Mouse (Mus musculus) gastrocnemius, postnatal 36 days (tissue): ENCODE measurements around the gene Rnf224. TPM values are rescaled to one million over a fixed set of nuclear protein-coding genes. Genes with fewer than 3 reads are reported as not detected.

ENCODE experiments used
- DNase-seq, 2 experiments: peaks; one replicate each; pipeline ENCODE4 v3.0.0; 2022
- intact Hi-C: fragments of 180-260 bp; cut with DNase I; formaldehyde crosslinking; loops from one replicate; pipeline ENCODE4 v1.15.1; 2025
- total RNA-seq, 2 experiments: library from RNA; stranded (reverse); gene quantifications; 2 replicates each; pipeline ENCODE4 v1.2.3; 2021

The Rnf224 gene
- total RNA-seq, 2 experiments from 2014 or later: not detected

- no peak for DNase-seq
- intact Hi-C loops: no loop called here
These were observed 39.4 kb downstream of the Rnf224 start for GRCm38 (mm10) chr2:25197191-25197590.

- intact Hi-C loops: no loop called here
- DNase-seq: peak; percentile 55 to 64
These were observed 40.2 kb downstream of the Rnf224 start, which contains the start of gene Tor4a for GRCm38 (mm10) chr2:25196172-25196954. Tor4a (minus strand) TSS chr2:25196886.

- DNase-seq: no peak
- intact Hi-C loops: loop anchor here (2.0 kb wide), 1 partner anchor 99 kb away; no protein-coding TSS in a partner anchor
These were observed 41.1 kb downstream of the Rnf224 start for GRCm38 (mm10) chr2:25195211-25196156.

GRCm38 (mm10) chr2:25194486-25195171 is 42.0 kb downstream of the Rnf224 start:
- intact Hi-C loops: loop anchor here (2.0 to 5.0 kb wide), 2 partner anchors 78 to 100 kb away; partner anchors contain the start of genes Anapc2 and Ssna1
- DNase-seq: no peak

GRCm38 (mm10) chr2:25194006-25194405 is 42.6 kb downstream of the Rnf224 start:
- intact Hi-C loops: loop anchor here (2.0 to 5.0 kb wide), 2 partner anchors 78 to 101 kb away; partner anchors contain the start of genes Anapc2 and Ssna1
- no peak for DNase-seq

- DNase-seq: peak; percentile 79 to 84
- intact Hi-C loops: loop anchor here (1.0 to 5.0 kb wide), 2 partner anchors 35 to 79 kb away; partner anchors contain the start of genes Anapc2 and Ssna1
These were observed 43.2 kb downstream of the Rnf224 start for GRCm38 (mm10) chr2:25193330-25193770.

- intact Hi-C loops: loop anchor here (2.0 kb wide), 1 partner anchor 59 kb away; no protein-coding TSS in a partner anchor
These were observed 48.7 kb downstream of the Rnf224 start for GRCm38 (mm10) chr2:25187841-25188240.

GRCm38 (mm10) chr2:25186575-25186930 is 50.0 kb downstream of the Rnf224 start:
- intact Hi-C loops: loop anchor here (2.0 kb wide), 1 partner anchor 58 kb away; no protein-coding TSS in a partner anchor
- DNase-seq: no peak

More at GRCm38 (mm10) chr2:25187841-25188240, 48.7 kb downstream of the Rnf224 start:
- no peak for DNase-seq

- DNase-seq: no peak
- intact Hi-C loops: loop anchor here (2.0 kb wide), 1 partner anchor 57 kb away; no protein-coding TSS in a partner anchor
These were observed 50.7 kb downstream of the Rnf224 start for GRCm38 (mm10) chr2:25185625-25186574.

- intact Hi-C loops: no loop called here
- DNase-seq: no peak
These were observed 52.1 kb downstream of the Rnf224 start for GRCm38 (mm10) chr2:25184496-25184895.

Other genes with a start within 250 kb of the Rnf224 start
- gene Nsmf, start 182.4 kb downstream of the Rnf224 start, total RNA-seq: 10 to 100 TPM in 1 of 2 experiments, 1 to 10 TPM in 1; 7.9 to 10.7 TPM
- under 1 TPM in 1 of 2 experiments, not detected in 1; 0.23 TPM for gene Entpd8, start 156.5 kb downstream of the Rnf224 start, total RNA-seq
- not detected for gene Noxa1, start 141.6 kb downstream of the Rnf224 start, total RNA-seq
- gene Nrarp, start 56.0 kb downstream of the Rnf224 start, total RNA-seq: 1 to 10 TPM; 5.9 to 6.7 TPM
- gene Tor4a, start 39.9 kb downstream of the Rnf224 start, total RNA-seq: 1 to 10 TPM in 1 of 2 experiments, under 1 TPM in 1; 0.54 to 1.2 TPM
- gene Nelfb, start 25.3 kb downstream of the Rnf224 start, total RNA-seq: 10 to 100 TPM; 18.2 to 19.5 TPM
- gene Stpg3, start 22.1 kb downstream of the Rnf224 start, total RNA-seq: not detected
- not detected for gene Fam166a, start 18.0 kb downstream of the Rnf224 start, total RNA-seq
- gene Tubb4b, start 12.1 kb downstream of the Rnf224 start, total RNA-seq: 100 to 1,000 TPM; 189 to 229 TPM
- gene Slc34a3, start 2.4 kb downstream of the Rnf224 start, total RNA-seq: not detected
- under 1 TPM; 0.84 to 0.91 TPM for gene Rnf208, start 5.5 kb upstream of the Rnf224 start, total RNA-seq
- not detected for gene Cysrt1, start 5.7 kb upstream of the Rnf224 start, total RNA-seq
- 1 to 10 TPM in 1 of 2 experiments, under 1 TPM in 1; 0.39 to 1.1 TPM for gene AL732309.1, start 10.1 kb upstream of the Rnf224 start, total RNA-seq
- 10 to 100 TPM; 10.4 to 12.0 TPM for gene Tmem203, start 18.7 kb upstream of the Rnf224 start, total RNA-seq
- 1 to 10 TPM; 3.8 to 4.5 TPM for gene Tprn, start 25.8 kb upstream of the Rnf224 start, total RNA-seq
- 10 to 100 TPM; 25.8 to 25.9 TPM for gene Ssna1, start 35.7 kb upstream of the Rnf224 start, total RNA-seq
- 10 to 100 TPM; 27.0 to 27.8 TPM for gene Anapc2, start 35.7 kb upstream of the Rnf224 start, total RNA-seq
- gene Tmem210, start 51.4 kb upstream of the Rnf224 start, total RNA-seq: not detected
- gene Lrrc26, start 53.1 kb upstream of the Rnf224 start, total RNA-seq: not detected
- gene Grin1, start 82.4 kb upstream of the Rnf224 start, total RNA-seq: not detected
- gene Man1b1, start 95.6 kb upstream of the Rnf224 start, total RNA-seq: 10 to 100 TPM; 11.9 to 15.0 TPM
- 10 to 100 TPM in 1 of 2 experiments, 1 to 10 TPM in 1; 8.7 to 11.9 TPM for gene Dpp7, start 119.6 kb upstream of the Rnf224 start, total RNA-seq
- 1 to 10 TPM; 2.2 to 3.4 TPM for gene Uap1l1, start 128.9 kb upstream of the Rnf224 start, total RNA-seq
- gene Sapcd2, start 135.5 kb upstream of the Rnf224 start, total RNA-seq: under 1 TPM; 0.10 to 0.26 TPM
- gene Entpd2, start 159.1 kb upstream of the Rnf224 start, total RNA-seq: 1 to 10 TPM; 7.2 to 9.5 TPM
- gene Npdc1, start 162.6 kb upstream of the Rnf224 start, total RNA-seq: 10 to 100 TPM; 14.2 to 17.6 TPM
- not detected for gene Fut7, start 186.5 kb upstream of the Rnf224 start, total RNA-seq
- gene Abca2, start 191.9 kb upstream of the Rnf224 start, total RNA-seq: 10 to 100 TPM; 12.3 to 16.5 TPM
- gene Clic3, start 220.1 kb upstream of the Rnf224 start, total RNA-seq: under 1 TPM; 0.35 to 0.46 TPM
- gene Paxx, start 224.3 kb upstream of the Rnf224 start, total RNA-seq: 10 to 100 TPM; 13.4 to 13.6 TPM
- under 1 TPM in 1 of 2 experiments, not detected in 1; 0.39 TPM for gene Ptgds, start 233.3 kb upstream of the Rnf224 start, total RNA-seq